Mouse (Mus musculus) heart, postnatal 0 days (tissue): ENCODE results near the gene Ampd2.

Experiments
- CTCF ChIP-seq: IDR thresholded peaks from 2 replicates; pipeline ENCODE4 v1.5.1; 2016; ENCODE audit warnings: antibody characterized with exemption, control low read depth, low read depth
- EP300 ChIP-seq: IDR thresholded peaks from 2 replicates; pipeline ENCODE4 v1.6.1; 2016; ENCODE audit warnings: antibody characterized with exemption, low read depth

GRCm38 (mm10) chr3:108076836-108077235, 9.6 kb downstream of the Ampd2 start:
- TF ChIP-seq CTCF (no peak), EP300 (no peak)
